Mouse (Mus musculus) lung, embryonic 15.5 days (tissue): ENCODE results near the gene Dlg4. TPM values are rescaled to one million over a fixed set of nuclear protein-coding genes. Genes with fewer than 3 reads are reported as not detected.

Experiments used
- ATAC-seq: fragments of 200-750 bp; cut with Nextera tagmentation; 2 replicates; pipeline ENCODE4 v1.8.0; 2017; ENCODE audit warnings: moderate number of reproducible peaks, borderline replicate concordance; ENCODE audit not compliant: low FRiP score, low TSS enrichment; ENCODE audit errors: extremely low read depth
- H3K27ac ChIP-seq: fragments of 300-500 bp; sonication (generic); 2 replicates; pipeline ENCODE4 v1.5.1; 2015; ENCODE audit warnings: moderate library complexity, mild to moderate bottlenecking, inconsistent platforms
- H3K27me3 ChIP-seq: fragments of 300-500 bp; sonication (generic); 2 replicates; pipeline ENCODE4 v1.6.1; 2015; ENCODE audit warnings: inconsistent platforms
- H3K36me3 ChIP-seq: fragments of 300-500 bp; sonication (generic); 2 replicates; pipeline ENCODE4 v1.6.1; 2015; ENCODE audit warnings: inconsistent platforms
- H3K4me1 ChIP-seq: fragments of 300-500 bp; sonication (generic); 2 replicates; pipeline ENCODE4 v1.6.1; 2015; ENCODE audit warnings: inconsistent platforms
- H3K4me2 ChIP-seq: fragments of 300-500 bp; sonication (generic); 2 replicates; pipeline ENCODE4 v1.6.1; 2015; ENCODE audit warnings: inconsistent platforms, mild to moderate bottlenecking, moderate library complexity
- H3K4me3 ChIP-seq: fragments of 300-500 bp; sonication (generic); 2 replicates; pipeline ENCODE4 v1.5.1; 2015; ENCODE audit warnings: mild to moderate bottlenecking, inconsistent platforms
- H3K9ac ChIP-seq: fragments of 300-500 bp; sonication (generic); 2 replicates; pipeline ENCODE4 v1.6.1; 2015; ENCODE audit warnings: inconsistent platforms
- H3K9me3 ChIP-seq: fragments of 300-500 bp; sonication (generic); 2 replicates; pipeline ENCODE4 v1.6.1; 2016; ENCODE audit warnings: inconsistent platforms
- WGBS: fragments of 180-500 bp; shearing (Covaris S2); methylation state at CpG from one replicate; pipeline ENCODE4 v1.1.7; 2015; 5-methylcytosine and 5-hydroxymethylcytosine counted together
- polyA plus RNA-seq: library from polyadenylated mRNA; unstranded; fragments of >200 nt; fragmentation: Nextera tagmentation; extraction: Ambion mirVana; gene quantifications from 2 replicates; pipeline ENCODE4 v1.2.1, GENCODE M21; 2015

Dlg4 gene
- polyA plus RNA-seq, 1 experiment from 2014 or later: 5.6 TPM

DNA sequence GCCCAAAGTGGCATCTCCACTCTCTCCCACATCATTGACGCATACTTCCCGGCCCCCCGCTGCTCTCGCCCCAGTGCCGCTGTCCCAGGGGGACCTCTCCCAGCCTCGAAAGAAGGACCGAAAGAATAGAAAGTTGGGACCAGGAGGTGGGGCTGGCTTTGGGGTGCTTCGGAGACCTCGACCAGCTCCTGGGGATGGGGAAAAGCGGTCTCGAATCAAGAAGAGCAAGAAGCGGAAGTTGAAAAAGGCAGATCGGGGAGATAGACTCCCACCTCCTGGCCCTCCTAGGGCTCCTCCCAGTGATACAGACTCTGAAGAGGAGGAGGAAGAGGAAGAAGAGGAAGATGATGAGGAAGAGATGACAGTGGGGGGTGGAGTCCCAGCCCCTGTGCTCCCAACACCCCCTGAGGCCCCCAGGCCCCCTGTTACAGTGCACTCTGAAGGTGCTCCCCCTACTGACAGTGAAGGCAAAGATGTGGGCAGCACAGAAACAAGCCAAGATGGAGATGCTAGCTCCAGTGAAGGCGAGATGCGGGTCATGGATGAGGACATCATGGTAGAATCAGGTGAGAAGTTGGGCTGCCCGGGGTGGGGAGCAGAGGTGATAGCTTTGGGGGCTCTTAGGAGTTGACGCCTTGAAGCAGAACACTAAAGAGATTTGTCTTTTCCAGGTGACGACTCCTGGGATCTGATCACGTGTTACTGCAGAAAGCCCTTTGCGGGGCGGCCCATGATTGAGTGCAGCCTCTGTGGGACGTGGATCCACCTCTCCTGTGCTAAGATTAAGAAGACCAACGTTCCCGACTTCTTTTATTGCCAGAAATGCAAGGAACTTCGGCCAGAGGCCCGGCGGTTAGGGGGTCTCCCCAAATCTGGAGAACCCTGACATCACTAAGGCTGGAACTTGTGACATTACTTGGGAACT lies 17.9 kb upstream of the Dlg4 start:
- Histone ChIP-seq H3K4me1 (peaks cover 45% of the 10 kb centered on the region), H3K4me3 (no peak overlapping the region), H3K9me3 (no peaks in the 10 kb centered on the region), H3K36me3 (peaks cover 33% of the 10 kb centered on the region), H3K9ac (no peak overlapping the region), H3K27me3 (no peaks in the 10 kb centered on the region), H3K27ac (no peak overlapping the region), H3K4me2 (no peak overlapping the region)
- ATAC-seq: no peak
- WGBS: 88% methylated on average over 27 of the region's 27 CpGs

DNA sequence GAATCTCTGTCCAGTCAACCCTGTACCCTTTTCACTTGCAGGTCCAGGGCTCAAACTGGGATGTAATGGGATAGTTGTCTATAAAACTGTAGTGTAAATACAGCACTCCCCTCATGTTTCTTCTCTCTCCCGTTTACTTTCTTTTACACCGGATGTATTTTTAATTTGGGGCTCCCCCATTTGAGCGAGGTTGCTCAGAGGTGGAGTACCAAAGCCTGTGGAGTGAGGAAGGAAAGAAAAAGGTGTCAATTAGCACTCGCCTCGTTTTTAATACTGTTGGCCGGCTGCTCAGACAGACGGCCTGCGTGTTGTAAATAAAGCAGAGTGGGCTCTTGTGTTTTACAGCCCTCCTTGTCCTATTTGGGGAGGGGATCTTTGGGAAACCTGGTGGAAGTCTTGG lies 17.1 kb upstream of the Dlg4 start:
- ATAC-seq: no peak
- no peak overlapping the region for H3K4me3 ChIP-seq

DNA sequence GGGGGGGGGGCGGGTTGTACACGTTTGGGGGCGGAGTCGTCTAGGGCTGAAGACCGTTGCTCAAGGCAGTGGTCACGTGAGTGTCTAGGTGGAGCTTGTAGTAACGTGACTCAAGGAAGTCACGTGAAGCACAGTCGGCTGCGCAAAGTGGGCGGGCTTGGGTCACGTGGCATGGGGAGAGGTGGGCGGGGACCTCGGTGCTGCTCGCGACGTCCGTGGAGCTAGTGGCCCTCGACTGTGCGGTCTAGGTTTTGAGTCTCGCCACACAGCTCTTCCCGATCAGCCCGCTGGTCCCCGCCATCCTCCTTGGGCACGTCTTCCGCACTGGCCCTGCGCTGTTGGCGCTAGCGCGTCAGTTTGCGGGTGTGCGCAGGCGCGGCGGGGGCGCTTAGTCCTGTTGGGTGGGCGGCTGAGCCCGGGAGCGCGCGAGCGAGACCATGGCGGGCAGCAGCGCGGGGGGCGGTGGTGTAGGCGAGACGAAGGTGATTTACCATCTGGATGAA lies 16.3 kb upstream of the Dlg4 start, which contains the start of gene Dvl2:
Gene Dvl2 (plus strand): TSS at position 200 of the 503 bp plus-strand sequence.
- Histone ChIP-seq H3K27me3 (no peaks in the 10 kb centered on the region), H3K9me3 (no peaks in the 10 kb centered on the region), H3K4me1 (peaks cover 40% of the 10 kb centered on the region), H3K4me2 (peak within 1 kb of the TSS; percentile 75), H3K4me3 (peak within 1 kb of the TSS; percentile 78), H3K36me3 (peaks cover 24% of the 10 kb centered on the region), H3K9ac (peak within 1 kb of the TSS; percentile 73), H3K27ac (peak within 1 kb of the TSS; percentile 96)
- peak; percentile 66; the same call in 1 of the 2 replicates for ATAC-seq
- WGBS: 0% methylated on average over 48 of the region's 48 CpGs

More for the DNA sequence above, 17.1 kb upstream of the Dlg4 start:
- Histone ChIP-seq H3K4me1 (peaks cover 41% of the 10 kb centered on the region), H3K4me2 (no peak overlapping the region), H3K27ac (peak overlapping the region; percentile 55), H3K9ac (no peak overlapping the region), H3K27me3 (no peaks in the 10 kb centered on the region), H3K36me3 (peaks cover 24% of the 10 kb centered on the region), H3K9me3 (no peaks in the 10 kb centered on the region)
- 76% methylated on average over 8 of the region's 8 CpGs for WGBS

DNA sequence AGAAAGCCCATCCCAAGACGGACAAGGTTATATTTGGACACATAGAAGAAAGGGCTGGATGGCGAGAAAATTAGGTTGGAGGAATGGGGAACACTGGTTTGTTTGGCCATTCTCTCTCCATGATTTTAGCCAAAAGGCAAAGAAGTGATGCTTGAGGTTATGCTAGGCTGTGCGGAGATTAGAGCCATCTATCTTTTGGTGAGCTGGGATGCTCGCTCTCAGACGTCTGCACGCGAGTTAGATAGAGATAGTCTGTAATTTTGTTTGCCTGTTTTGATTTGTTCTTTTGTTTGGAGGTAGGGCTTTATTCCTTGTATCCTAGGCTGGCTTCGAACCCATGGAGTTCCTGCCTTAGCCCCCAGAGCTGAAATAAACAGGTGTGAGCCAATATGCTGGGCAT lies 15.6 kb upstream of the Dlg4 start:
- Histone ChIP-seq H3K4me2 (peak overlapping the region; percentile 75), H3K9ac (peak overlapping the region; percentile 73), H3K27ac (peak overlapping the region; percentile 96), H3K4me3 (peak overlapping the region; percentile 78), H3K4me1 (peaks cover 40% of the 10 kb centered on the region), H3K27me3 (no peaks in the 10 kb centered on the region), H3K36me3 (peaks cover 28% of the 10 kb centered on the region), H3K9me3 (no peaks in the 10 kb centered on the region)
- 6% methylated on average over 8 of the region's 8 CpGs for WGBS
- no peak for ATAC-seq

DNA sequence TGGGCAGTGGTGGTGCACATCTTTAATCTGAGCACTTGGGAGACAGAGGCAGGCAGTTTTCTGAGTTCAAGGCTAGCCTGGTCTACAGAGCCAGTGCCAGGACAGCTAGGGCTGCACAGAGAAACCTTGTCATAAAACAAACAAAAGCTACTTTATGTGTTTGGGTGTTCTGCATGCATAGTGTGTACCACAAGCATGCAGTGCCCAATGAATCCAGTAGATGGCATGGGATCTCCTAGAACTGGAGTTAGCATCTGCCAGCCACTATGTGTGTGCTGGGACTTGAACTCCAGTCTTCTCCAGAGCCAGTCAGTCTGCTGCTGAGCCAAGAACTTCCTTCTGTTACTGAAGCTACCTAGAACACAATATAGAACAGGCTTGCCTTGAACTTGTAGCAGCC lies 14.9 kb upstream of the Dlg4 start:
- Histone ChIP-seq H3K9me3 (no peaks in the 10 kb centered on the region), H3K4me1 (peaks cover 40% of the 10 kb centered on the region), H3K27me3 (no peaks in the 10 kb centered on the region), H3K4me2 (peak overlapping the region; percentile 75), H3K4me3 (peak overlapping the region; percentile 78), H3K36me3 (peaks cover 35% of the 10 kb centered on the region), H3K27ac (no peak overlapping the region), H3K9ac (no peak overlapping the region)
- ATAC-seq: no peak

DNA sequence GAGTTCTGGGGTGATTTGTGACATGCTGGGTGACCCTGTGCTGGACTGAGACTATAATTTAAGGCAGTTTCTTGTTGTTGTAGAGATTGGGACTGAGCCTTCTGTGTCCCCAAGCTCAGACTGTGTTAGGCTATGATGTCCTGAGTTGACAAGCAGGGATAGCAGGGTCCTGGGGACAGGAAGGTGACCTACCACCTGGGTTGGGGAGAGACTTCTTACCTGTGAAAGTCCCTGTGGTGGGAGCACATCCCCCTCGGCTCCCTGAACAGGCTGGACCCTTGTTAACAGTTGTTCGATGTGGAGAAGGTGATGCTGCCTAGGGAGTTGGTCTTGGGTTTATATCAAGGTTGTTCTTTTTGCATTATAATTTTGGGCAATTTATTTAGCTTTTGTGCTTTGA lies 14.3 kb upstream of the Dlg4 start:
- H3K9me3 ChIP-seq: no peaks in the 10 kb centered on the region
- peaks cover 39% of the 10 kb centered on the region for H3K4me1 ChIP-seq
- H3K4me2 ChIP-seq: peak overlapping the region; percentile 75
- H3K27me3 ChIP-seq: no peaks in the 10 kb centered on the region
- WGBS: 88% methylated on average over 2 of the region's 2 CpGs
- no peak overlapping the region for H3K27ac ChIP-seq
- H3K36me3 ChIP-seq: peaks cover 41% of the 10 kb centered on the region
- H3K4me3 ChIP-seq: no peak overlapping the region
- H3K9ac ChIP-seq: no peak overlapping the region
- ATAC-seq: no peak

DNA sequence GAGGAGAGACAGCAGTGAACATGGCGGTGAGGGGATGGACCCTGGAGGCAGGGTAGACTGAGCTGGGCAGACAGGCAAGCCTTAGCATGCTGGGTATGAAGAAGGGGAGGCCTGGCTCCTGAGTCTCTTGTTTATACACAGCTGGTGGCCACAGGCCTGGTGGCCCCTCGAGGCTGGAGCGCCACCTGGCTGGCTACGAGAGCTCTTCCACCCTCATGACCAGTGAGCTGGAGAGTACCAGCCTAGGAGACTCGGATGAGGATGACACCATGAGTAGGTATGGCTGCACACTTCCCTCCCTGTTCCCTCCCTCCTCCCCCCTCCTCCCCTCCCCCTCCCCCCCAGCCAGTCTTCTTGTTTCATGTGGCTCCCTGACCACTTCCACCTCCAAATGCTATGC lies 11.2 kb upstream of the Dlg4 start:
- no peaks in the 10 kb centered on the region for H3K9me3 ChIP-seq
- H3K36me3 ChIP-seq: peaks cover 48% of the 10 kb centered on the region
- no peak overlapping the region for H3K27ac ChIP-seq
- WGBS: 60% methylated on average over 5 of the region's 5 CpGs
- no peak overlapping the region for H3K4me2 ChIP-seq
- no peak overlapping the region for H3K4me3 ChIP-seq
- H3K4me1 ChIP-seq: peaks cover 25% of the 10 kb centered on the region
- no peak overlapping the region for H3K9ac ChIP-seq
- no peak for ATAC-seq
- no peaks in the 10 kb centered on the region for H3K27me3 ChIP-seq

DNA sequence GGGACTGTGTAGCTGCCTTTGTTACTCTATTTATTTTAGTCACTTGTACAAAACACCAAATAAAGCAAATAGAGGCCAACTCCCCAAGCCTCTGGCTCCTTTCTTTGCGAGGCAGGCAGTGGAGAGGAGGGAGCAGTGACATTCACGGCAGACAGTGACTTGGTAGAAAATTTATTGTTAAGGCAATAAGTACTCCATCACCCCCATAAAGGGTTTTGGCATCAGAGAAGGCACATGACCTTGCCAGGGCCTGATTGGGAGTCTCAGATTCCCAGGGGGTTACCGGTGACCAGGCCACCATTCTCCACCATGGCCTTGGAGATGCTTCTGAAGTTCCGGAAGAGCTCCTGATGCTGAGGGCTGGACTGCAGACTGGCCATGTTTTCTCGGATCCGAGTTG lies 6.7 kb upstream of the Dlg4 start:
- Histone ChIP-seq H3K9me3 (no peaks in the 10 kb centered on the region), H3K36me3 (peaks cover 74% of the 10 kb centered on the region)
- 89% methylated on average over 6 of the region's 6 CpGs for WGBS

DNA sequence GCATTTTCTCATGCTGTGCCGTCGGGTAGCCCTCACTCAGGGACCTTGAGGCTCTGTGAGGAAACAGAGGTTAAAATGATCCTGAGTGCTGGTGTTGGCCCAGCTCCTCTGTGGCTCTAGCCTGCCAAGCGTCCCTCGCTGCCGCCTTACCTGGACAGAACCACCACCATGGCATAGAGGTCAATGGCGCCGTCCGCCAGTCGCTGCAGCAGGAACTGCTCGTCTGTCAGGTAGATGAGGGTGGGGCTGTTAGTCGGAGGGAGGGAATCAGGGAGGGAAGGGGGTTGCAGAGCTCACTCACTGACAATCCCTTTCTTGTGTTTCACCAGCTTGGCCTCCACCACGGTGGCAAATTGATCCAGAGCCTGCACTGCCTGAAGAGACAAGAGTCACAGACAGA lies 6.2 kb upstream of the Dlg4 start:
- no peak overlapping the region for H3K9ac ChIP-seq
- peaks cover 74% of the 10 kb centered on the region for H3K36me3 ChIP-seq
- peaks cover 16% of the 10 kb centered on the region for H3K4me1 ChIP-seq
- no peaks in the 10 kb centered on the region for H3K27me3 ChIP-seq
- H3K4me3 ChIP-seq: no peak overlapping the region
- H3K4me2 ChIP-seq: no peak overlapping the region
- no peaks in the 10 kb centered on the region for H3K9me3 ChIP-seq
- no peak overlapping the region for H3K27ac ChIP-seq
- no peak for ATAC-seq
- WGBS: 81% methylated on average over 12 of the region's 12 CpGs

More for the DNA sequence above, 6.7 kb upstream of the Dlg4 start:
- Histone ChIP-seq H3K9ac (no peak overlapping the region), H3K4me1 (peaks cover 13% of the 10 kb centered on the region), H3K27me3 (no peaks in the 10 kb centered on the region), H3K27ac (no peak overlapping the region), H3K4me2 (no peak overlapping the region), H3K4me3 (no peak overlapping the region)
- no peak for ATAC-seq

DNA sequence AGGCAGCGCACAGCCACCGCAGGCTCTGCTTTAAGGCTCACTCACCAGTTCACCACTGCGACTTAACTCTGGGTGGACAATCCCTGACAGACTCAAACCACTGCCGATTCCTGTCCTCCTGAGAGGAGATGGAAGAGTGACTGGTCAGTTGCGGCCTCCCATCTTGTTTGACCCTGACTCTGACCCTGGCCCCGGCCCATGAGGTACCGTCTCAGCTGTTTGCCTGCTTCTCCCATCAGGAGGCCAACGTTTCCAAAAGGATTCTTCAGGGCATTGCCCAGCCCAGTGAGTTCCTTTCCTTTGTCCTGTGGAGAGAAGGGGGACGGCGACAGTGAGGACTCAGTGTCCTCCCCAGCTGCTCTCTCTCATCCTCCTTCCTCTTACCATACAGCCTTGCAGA lies 5.8 kb upstream of the Dlg4 start:
- ATAC-seq: no peak
- Histone ChIP-seq H3K36me3 (peaks cover 71% of the 10 kb centered on the region), H3K27ac (no peak overlapping the region), H3K4me3 (no peak overlapping the region), H3K27me3 (no peaks in the 10 kb centered on the region), H3K9ac (no peak overlapping the region), H3K4me1 (peaks cover 18% of the 10 kb centered on the region), H3K4me2 (no peak overlapping the region), H3K9me3 (no peaks in the 10 kb centered on the region)
- WGBS: 86% methylated on average over 10 of the region's 10 CpGs

DNA sequence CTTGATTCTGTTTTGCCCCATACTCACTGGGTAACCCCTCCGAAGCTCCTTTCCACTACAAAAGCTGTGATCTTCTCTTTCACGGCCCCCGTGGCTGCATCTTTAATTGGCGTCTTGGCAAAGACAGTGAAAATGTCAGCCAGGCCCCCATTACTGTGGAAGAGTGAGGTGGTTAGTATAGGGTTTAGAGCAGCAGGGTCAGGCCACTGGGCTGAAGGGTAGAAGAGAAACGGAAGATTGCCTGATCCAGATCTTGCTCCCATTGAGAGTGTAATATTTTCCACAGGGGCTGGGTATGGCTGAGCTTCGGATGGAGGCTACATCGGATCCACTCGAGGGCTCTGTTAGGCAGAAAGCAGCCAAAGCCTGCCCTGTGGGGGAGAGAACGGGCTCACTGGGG lies 3.8 kb upstream of the Dlg4 start:
- Histone ChIP-seq H3K4me2 (no peak overlapping the region), H3K9me3 (no peaks in the 10 kb centered on the region), H3K27me3 (no peaks in the 10 kb centered on the region), H3K4me3 (no peak overlapping the region), H3K9ac (no peak overlapping the region), H3K36me3 (peaks cover 52% of the 10 kb centered on the region), H3K27ac (no peak overlapping the region), H3K4me1 (peaks cover 30% of the 10 kb centered on the region)
- no peak for ATAC-seq
- WGBS: 82% methylated on average over 9 of the region's 9 CpGs

DNA sequence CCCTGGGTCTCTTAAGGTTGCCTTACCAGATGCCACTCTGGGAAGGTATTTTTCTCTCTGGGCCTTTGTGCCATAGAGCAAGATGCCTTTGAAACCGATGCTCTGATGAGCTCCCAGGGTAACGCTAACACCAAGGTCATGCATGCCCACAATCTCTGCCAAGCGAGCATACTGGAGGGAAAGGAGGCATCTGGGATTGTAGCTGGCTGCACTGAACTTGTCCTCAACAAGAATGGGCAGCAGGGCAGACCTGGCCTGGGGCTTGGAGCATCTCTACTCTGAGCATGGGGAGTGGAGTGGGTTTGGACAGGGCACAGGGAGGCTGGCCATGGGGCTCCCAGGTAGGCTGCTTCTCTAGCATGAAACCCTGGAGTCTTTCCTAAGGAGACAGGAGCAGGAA lies 3.3 kb upstream of the Dlg4 start:
- WGBS: 86% methylated on average over 3 of the region's 3 CpGs
- Histone ChIP-seq H3K27ac (no peak overlapping the region), H3K4me1 (peaks cover 32% of the 10 kb centered on the region), H3K4me3 (no peak overlapping the region), H3K4me2 (no peak overlapping the region), H3K9me3 (no peaks in the 10 kb centered on the region), H3K27me3 (no peaks in the 10 kb centered on the region), H3K36me3 (peaks cover 47% of the 10 kb centered on the region), H3K9ac (no peak overlapping the region)
- ATAC-seq: no peak
